Mouse (Mus musculus) fat pad, adult 2 months (tissue): ENCODE measurements around the gene Defb25.
"Not testable (repeated sequence)": the region's sequence is repeated elsewhere in the genome, so short reads cannot be mapped to it uniquely, and the experiment has no call there.

Experiments
- DNase-seq: peaks from one replicate; pipeline ENCODE4 v3.0.0-alpha.2; 2011; ENCODE audit warnings: low read depth, low spot score; ENCODE audit errors: extremely low read depth

Gene Defb25

DNA sequence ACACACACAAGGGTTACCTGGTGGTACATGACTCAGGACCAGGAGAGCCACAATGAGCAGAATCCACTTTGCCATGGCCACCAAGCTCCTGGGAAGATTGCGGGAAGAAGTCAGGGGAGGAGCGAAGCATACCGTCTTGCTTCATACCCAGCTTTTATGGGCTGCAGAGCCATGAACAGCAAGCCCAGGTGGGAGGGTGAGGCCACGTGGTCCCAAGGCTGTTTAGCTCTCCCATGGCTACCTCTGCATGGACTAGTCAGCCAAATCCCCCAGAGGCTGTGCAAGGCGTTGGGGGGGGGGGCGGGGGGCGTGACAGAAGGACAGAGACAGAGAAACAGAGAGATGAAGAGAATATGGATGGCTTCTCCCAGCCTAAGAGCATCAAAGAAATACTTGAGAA lies at the start of gene Defb25:
TSS of gene Defb25 (minus strand) at position 101 of the 400 bp plus-strand sequence.
- DNase-seq = no peak

DNA sequence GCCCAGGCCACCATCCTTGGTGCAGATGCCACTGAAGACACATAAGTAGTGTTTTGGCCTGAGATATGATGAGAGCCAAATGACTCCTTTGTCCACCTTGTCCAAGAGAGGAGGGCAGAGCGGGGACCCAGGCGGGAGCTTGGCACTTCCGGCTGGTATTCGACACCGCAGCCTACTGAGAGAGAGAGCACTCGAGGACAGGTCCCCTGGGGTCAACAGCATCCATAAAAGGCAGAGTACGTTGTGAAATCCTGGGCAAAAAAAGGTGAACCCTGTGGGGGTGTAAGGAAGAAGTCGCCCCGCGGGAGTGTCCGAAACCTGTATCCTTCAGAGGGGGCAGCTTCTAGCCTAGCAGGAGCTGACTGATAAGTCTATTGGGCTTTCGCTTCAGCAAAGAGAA lies 49.3 kb upstream of the Defb25 start:
- DNase-seq = no peak

- no peak for DNase-seq
These were observed 48.8 kb upstream of the Defb25 start for GRCm38 (mm10) chr2:152671642-152671999.

- no peak for DNase-seq
These were observed 48.3 kb upstream of the Defb25 start for GRCm38 (mm10) chr2:152670983-152671641.

DNA sequence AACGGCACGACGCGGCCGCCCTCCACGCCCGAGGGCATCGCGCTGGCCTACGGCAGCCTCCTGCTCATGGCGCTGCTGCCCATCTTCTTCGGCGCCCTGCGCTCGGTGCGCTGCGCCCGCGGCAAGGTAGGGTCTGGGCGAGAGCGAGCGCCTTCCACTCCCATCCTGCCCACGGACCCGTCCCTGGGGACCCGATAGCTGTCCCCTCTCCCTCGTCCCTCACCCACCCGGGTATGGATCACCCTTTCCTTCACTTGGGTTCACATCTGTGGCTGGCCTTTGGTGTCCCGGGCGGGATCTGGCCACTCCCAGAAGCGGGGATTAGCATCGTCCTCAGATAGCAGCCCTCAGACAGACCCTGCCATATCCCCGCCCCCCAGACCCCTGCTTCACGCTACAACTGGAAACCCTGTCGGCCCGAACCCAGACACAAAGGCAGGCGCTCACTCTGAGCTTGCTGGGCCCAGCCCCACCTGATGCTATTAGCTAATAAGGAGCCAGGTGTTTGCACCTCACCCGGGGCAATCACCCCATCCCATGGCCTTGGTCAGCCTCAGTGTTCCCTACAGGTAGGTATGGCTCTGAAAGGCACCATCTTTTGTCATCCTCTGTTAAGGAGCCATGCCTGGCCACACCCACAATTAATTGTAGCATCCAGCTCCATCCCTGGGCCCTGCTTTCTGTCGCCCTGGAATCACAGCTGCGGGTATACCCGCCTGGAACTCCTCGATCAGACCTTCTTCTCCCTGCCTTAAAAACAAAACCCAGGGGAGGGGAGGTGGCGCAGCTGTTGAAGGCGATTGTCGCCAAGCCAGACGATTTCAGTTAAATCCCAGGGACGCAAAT lies 47.0 kb upstream of the Defb25 start:
- no peak for DNase-seq

GRCm38 (mm10) chr2:152669256-152669638 lies 46.4 kb upstream of the Defb25 start, which contains the start of gene H13:
Gene H13, plus strand, starts transcription at chr2:152669461.
- DNase-seq = no peak

- not testable (repeated sequence) for DNase-seq
These were observed 43.3 kb upstream of the Defb25 start for GRCm38 (mm10) chr2:152666191-152666590.

- no peak for DNase-seq
These were observed 38.3 kb upstream of the Defb25 start for GRCm38 (mm10) chr2:152661163-152661562.

GRCm38 (mm10) chr2:152657398-152657797 lies 34.5 kb upstream of the Defb25 start:
- DNase-seq = no peak

GRCm38 (mm10) chr2:152653874-152654715 lies 31.2 kb upstream of the Defb25 start:
- no peak for DNase-seq

DNA sequence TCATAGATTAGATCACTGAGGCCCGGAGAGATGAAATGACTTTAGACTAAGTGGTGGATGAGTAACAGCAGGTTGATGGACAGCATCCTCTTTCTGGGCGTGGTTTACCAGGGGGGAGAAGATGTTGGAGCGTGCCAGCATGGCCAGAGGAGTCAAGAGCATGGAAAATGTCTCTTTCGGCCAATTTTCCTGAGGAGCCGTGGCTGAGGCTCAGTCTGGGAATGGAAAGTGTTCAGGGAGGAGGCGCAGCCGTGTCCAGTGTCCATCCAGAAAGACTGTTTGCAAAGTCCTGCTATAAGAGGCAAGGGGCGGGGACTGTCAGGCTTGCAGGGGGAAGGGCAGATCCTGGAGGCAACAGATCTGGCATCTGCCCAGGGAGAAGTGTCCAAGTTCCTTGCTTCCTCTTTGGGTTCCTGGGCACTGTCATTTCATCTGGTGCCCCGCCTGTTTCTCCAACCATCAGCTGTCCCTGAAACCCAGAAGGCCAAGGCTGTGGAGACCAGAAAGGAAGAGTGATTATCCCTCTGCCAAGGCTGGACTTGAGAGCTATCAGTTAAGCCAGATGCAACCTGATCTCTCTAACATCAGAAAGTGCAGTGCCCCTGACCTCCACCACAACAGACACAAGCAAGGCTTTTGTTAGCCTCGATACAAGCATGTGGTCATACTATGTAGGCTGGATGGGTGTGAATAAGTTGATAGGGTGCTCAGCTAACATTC lies 30.2 kb upstream of the Defb25 start:
- DNase-seq = no peak

- no peak for DNase-seq
These were observed 16.7 kb upstream of the Defb25 start for GRCm38 (mm10) chr2:152639406-152640113.

DNA sequence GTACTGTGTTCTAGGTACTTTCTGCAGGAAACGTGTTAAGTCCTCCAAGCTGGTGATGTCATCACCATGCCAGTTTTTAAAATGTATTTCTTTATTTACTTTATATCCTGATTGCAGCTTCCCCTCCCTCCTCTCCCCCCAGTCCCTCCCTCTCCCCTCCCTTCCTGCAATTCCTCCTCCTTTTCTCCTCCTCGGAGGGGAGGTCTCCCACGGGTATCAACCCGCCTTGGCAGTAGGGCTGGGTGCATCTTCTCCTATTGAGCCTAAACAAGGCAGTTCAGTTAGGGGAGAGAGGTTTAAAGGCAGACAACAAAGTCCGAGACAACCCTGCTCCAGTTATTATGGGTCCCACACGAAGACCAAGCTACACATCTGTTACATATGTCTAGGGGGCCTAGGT lies 16.0 kb upstream of the Defb25 start:
- DNase-seq = no peak

DNA sequence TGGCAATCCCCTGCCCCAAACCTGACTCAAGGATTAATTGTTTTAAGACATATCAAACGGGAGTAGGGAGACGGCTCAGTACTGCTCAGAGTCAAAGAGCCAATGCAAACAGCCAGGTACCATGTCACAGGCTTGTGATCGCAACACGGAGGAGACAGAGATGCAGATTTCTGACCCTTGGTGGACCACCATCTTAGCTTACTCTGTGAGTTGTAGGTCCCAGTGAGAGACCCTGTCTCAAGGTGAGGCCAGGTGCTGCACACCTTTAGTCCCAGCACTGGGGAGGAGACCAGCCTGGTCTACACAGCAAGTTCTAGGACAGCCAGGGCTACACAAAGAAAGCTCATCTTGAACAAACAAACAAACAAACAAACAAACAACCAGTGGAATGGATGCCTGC lies 14.5 kb upstream of the Defb25 start:
- no peak for DNase-seq

DNA sequence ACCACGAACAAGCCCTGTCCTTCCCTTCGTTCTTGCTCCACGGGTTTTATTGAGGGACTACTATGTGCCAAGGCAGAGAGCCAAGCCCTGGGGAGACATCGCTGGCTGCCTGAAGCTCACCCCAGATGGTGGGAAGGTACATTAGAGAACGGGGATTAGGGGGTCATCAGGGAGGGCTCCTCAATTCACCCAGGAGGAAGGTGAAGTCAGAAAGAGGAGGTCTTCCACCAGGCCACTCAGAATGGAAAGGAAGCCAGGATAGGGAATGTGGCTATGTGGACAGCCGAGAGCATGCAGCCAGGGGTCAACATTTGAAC lies 14.1 kb upstream of the Defb25 start:
- DNase-seq = no peak

GRCm38 (mm10) chr2:152636246-152637005 lies 13.6 kb upstream of the Defb25 start:
- DNase-seq = no peak

- DNase-seq = no peak
These were observed 11.5 kb upstream of the Defb25 start for GRCm38 (mm10) chr2:152634311-152634710.

- no peak for DNase-seq
These were observed 10.5 kb upstream of the Defb25 start for GRCm38 (mm10) chr2:152633334-152633733.

- DNase-seq = no peak
These were observed 7.1 kb upstream of the Defb25 start for GRCm38 (mm10) chr2:152629904-152630303.

DNA sequence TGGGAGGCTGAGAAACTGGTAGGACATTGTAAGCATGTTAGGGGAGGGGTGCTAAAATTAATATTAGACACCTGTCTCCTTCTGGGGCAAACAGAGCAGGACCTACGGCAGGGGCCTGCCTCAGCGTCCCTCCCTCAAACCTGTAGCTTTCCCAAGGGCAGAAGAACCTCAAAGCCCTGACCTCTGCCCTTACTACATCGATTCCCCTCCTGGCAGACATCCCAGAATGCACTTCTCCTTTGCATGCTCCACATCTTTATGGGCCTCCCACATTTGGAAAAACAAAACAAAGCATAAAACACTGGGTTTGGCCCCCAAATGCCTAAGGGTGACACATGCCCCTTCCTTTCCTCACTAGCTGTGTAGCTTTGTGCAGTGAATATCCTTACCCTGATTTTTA lies 6.4 kb upstream of the Defb25 start:
- DNase-seq = no peak
